Mouse (Mus musculus): ENCODE measurements around the gene Epb41l5.

Gene Epb41l5

GRCm38 (mm10) chr1:119498536-119499231, 150.1 kb downstream of the Epb41l5 start:
- no peak for DNase-seq

DNA sequence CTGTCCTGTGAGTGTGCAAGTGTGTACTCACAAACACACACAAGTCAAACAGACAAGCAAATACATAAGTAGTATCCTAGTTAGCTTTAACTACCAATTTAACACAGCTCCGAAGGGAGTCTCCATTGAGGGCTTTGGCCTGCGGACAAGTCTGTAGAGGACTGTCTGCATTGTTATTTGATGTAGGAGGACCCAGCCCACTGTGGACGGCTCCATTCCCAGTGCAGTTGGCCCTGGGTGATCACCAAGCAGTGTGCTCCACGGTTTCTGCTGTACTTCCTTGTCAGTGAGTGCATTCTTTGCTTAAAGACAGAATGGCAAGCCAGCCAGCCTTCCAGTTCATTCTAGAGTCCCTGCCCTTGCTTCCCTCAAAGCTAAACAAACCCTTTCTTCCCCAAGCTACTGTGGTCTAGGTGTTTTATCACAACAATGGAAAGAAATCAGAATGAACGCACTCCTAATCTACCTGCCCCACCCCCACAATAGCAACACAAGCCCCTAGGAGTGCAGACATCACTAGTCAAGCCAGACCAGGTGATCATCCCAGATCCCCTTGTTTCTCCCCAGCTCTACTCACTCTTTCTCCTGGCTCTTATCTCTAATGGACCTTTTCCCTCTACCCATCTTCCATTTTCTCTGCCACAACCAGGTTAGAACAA, 151.3 kb downstream of the Epb41l5 start:
- DNase-seq, result no peak

- no peak for DNase-seq
Observed at GRCm38 (mm10) chr1:119495396-119495775, 153.4 kb downstream of the Epb41l5 start.
